Mouse (Mus musculus) megakaryocyte-erythroid progenitor cell, adult 5-6 weeks (primary cell): ENCODE data around the gene Gja6. TPM values are rescaled to one million over a fixed set of nuclear protein-coding genes. Genes with fewer than 3 reads are reported as not detected.

ENCODE experiments used
- ATAC-seq: replicated peaks from 2 replicates; pipeline ENCODE4 v1.8.0; 2016; ENCODE audit warnings: mild to moderate bottlenecking, inconsistent platforms; ENCODE audit not compliant: severe bottlenecking, poor library complexity, low FRiP score, low TSS enrichment
- total RNA-seq, 2 experiments: library from RNA; stranded (forward) in 1 of 2; stranded (reverse) in 1 of 2; fragments of 200-1000, 215-1000 nt in 1 of 2; fragments of >200 nt in 1 of 2; fragmentation: Nextera tagmentation in 1 of 2; gene quantifications; 2 replicates each; pipeline ENCODE4 v1.2.3; 2014 to 2017

Gja6 gene
- total RNA-seq (2014; fragmentation: Nextera tagmentation), result 0.64 TPM in 1 of 2 replicates, not detected in the other
- 0.08 TPM in 1 of 2 replicates, not detected in the other for total RNA-seq (2017)

- ATAC-seq, result no peak
These were observed at the start of gene Gja6 for GRCm38 (mm10) chrX:160906952-160907351. Gene Gja6, minus strand, starts transcription at chrX:160907052.

DNA sequence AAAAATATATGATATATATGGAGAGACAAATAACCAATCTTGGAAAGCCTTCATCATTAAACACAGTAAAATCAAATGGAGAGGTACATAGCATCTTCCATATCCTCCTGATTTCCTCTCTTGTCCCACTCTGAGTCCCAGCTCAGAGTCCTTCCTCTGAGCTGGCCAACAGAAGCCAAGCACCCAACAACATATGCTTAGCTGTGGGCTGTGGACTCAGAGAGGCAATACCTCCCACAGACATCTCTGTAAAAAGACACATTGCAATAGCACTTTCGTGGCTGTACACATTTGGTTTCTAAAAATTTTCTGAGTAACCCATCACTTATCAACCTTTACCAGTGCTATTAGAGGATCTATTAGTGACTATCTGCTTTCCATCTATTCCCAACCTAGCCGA is 42.7 kb upstream of the Gja6 start:
- no peak for ATAC-seq

GRCm38 (mm10) chrX:160944722-160945121 is 37.9 kb upstream of the Gja6 start:
- ATAC-seq, result no peak

DNA sequence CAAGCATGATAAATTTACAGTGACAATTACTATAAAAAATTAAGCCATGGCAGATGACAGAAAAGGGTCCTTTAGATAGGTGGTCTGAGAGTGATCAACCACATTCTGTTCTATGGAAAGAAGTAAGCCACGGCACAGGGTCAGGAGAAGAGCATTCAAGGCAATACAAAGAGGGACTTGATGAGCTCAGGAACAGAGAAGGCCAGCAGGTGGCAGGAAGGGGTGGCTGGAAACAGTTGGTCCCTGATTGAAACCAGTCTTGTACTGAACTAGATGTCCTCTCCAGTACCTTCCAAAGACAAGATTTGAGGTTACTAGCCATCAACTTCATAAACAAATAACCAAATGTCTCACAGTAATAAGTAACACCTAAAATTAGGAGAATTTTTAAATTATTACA is 28.7 kb upstream of the Gja6 start:
- ATAC-seq, result peak; percentile 84

- no peak for ATAC-seq
These were observed 23.8 kb upstream of the Gja6 start for GRCm38 (mm10) chrX:160930656-160931055.

GRCm38 (mm10) chrX:160928870-160929269 is 22.0 kb upstream of the Gja6 start:
- no peak for ATAC-seq

DNA sequence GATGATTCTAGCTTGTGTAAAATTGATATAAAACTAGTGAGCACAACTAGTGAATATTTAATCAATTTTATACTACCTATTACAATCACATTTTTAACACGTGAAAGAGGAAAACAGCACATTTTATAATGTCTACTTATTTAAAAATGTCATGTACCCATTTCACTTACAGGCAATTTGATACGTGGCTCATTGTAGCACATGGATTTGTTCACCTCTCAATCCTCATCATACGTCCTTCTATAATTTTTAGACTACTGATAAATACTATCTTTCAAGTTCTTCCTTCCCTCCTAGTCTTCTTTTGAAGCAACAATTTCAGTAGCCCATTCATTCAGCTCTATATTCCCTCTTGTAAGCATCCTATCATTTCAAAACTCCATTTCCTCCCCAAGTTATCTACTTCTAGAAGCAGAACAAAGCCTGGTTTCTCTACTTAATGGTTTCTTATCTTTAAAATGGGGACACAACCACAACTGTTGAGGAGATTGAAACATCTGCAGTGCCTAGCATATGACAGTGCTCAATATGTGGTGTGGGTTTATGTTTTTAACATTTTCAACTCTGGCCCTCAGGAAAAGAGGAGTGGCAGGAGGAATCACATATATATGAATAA is 12.3 kb upstream of the Gja6 start:
- peak; percentile 41 for ATAC-seq

DNA sequence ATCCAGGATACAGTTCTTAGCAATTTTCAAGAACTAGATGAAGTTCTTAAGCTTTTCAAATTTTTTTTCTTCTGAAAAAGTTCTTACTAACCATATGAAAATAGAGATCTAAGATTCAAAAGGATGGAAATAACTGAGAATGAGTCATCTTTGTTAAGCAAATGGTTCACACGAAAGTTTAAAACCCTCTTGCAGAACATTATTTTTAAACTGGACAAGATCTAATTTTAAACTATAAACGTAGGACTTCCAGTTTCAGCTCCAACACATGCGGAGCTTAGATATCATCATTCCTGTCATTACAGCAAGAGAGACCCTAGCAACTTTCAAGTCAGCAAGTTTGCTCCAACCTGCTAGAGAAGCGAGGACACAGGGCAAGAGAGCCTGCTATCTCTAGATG is 375 bp downstream of the Gja6 start:
- ATAC-seq, result no peak

DNA sequence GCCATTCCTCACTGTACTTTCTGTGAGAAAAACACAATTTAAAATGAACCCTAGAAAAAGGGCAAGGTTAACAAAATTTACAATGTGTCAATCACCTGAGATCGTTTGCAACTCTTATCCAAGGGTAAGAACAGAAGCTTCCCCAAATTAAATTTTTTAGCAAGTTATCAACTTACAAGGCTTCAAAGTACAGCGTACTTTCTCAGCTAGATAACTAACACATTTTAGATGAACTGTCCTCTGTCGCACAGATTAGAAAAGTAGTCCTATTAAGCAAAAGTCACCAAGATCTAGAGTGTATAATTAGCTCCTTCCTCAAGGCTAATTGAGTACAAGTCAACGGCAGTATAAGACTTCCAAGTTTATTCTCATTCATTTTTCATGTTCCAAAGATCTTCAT is 939 bp downstream of the Gja6 start:
- ATAC-seq, result peak; percentile 41; the same call in 1 of the 2 replicates

DNA sequence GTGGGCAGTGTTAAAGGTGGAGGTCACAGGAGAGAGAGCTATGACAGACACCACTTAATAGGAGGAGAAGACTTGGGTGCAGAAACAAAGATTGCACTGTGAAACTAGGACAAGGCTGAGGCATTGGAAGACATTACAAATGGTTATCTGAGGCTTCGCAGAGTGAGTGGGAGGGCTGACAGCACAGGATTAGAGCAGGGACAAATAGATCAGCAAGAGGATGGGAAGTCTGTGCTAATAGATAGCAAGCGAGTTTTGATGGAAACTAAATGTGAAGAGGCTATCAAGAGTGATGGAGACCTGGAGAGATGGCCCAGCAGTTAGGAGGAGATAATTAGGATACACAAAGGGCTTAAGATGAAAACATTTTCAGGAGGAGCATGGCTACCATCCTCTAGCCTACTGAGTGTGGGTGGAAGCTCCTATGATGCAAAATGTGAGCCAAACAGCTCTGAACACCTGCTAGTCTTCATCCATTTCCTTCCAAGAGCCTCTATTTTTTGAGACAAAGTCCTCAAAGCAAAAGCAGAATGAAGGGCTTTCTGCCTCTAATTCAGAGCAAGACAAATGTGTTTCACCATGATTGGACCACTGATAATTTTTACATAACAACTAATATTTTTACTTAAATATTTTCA is 1.7 kb downstream of the Gja6 start:
- ATAC-seq, result peak; percentile 99

GRCm38 (mm10) chrX:160901118-160901517 is 5.7 kb downstream of the Gja6 start:
- no peak for ATAC-seq

DNA sequence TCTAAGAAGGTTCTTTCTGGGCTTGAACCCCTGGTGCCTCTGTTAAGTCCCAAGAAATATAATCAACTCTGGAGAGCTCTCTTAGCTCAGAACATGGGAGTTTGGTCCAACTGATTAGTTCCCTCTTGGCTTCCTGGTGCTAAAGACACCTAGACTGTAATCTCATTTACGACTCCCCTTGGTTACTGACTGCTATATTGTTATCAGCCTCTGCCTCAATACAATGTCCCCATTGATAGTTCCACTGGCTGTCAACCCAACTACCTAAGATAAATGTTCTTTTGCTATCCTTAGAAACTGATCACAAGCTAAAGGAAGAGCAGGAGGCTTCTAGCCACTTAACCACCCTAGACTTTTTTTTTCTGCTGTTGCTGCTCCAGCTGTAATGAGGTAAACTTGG is 14.8 kb downstream of the Gja6 start:
- ATAC-seq, result peak; percentile 94

DNA sequence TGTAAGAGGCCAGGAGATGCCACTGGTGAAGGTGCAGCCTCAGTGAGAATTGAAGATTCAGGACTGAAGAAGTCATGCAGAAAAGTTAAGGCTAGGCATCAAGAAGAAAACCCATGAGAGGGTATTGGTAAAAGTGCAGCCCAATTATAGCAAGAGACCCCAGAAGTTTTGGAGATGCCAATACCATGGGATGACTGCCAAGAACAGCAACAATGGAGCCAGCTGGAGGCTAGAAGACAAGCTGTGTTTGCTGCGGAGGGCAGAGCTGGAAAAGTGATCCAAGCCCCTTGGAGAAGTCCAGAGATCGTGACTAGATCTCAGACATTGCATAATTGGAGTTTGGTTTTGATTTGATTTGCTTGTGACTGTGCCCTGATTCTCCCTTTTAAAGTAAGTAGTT is 20.6 kb downstream of the Gja6 start:
- ATAC-seq, result no peak

- no peak for ATAC-seq
These were observed 40.3 kb downstream of the Gja6 start for GRCm38 (mm10) chrX:160866576-160866975.

- no peak for ATAC-seq
These were observed 41.8 kb downstream of the Gja6 start for GRCm38 (mm10) chrX:160865022-160865421.

- no peak for ATAC-seq
These were observed 43.0 kb downstream of the Gja6 start for GRCm38 (mm10) chrX:160863689-160864383.

Other genes with a start within 250 kb of the Gja6 start
- gene Ppef1, start 171.3 kb downstream of the Gja6 start, total RNA-seq (2014; fragmentation: Nextera tagmentation), result not detected in 2 replicates
- not detected in 2 replicates for gene Ppef1, start 171.3 kb downstream of the Gja6 start, total RNA-seq (2017)
- not detected in 2 replicates for gene Rs1, start 139.0 kb downstream of the Gja6 start, total RNA-seq (2014; fragmentation: Nextera tagmentation)
- not detected in 2 replicates for gene Rs1, start 139.0 kb downstream of the Gja6 start, total RNA-seq (2017)
- 1.6 and 2.2 TPM in 2 replicates for gene Cdkl5, start 87.7 kb upstream of the Gja6 start, total RNA-seq (2014; fragmentation: Nextera tagmentation)
- 0.66 and 1.6 TPM in 2 replicates for gene Cdkl5, start 87.7 kb upstream of the Gja6 start, total RNA-seq (2017)
- 7.5 and 9.7 TPM in 2 replicates for gene Scml2, start 210.1 kb upstream of the Gja6 start, total RNA-seq (2014; fragmentation: Nextera tagmentation)
- gene Scml2, start 210.1 kb upstream of the Gja6 start, total RNA-seq (2017), result 4.7 and 7.1 TPM in 2 replicates